Mouse (Mus musculus): Measurements from ENCODE around the gene Ncoa3.

- TF ChIP-seq CTCF (IDR thresholded peaks at IDR 0.05; ENCODE audit: low read depth, low read length) (no peak), EP300 (IDR thresholded peaks at IDR 0.05; ENCODE audit: insufficient read depth, low read depth, low read length) (no peak), POLR2A (IDR thresholded peaks at IDR 0.05; ENCODE audit: insufficient read depth, low read length) (no peak)
Measured at GRCm38 (mm10) chr2:165962824-165963223, 29.6 kb upstream of the Ncoa3 start.

All from ES-Bruce4 (cell line).